Mouse (Mus musculus) lung, embryonic 15.5 days (tissue): ENCODE results near the gene Cd3g. TPM values are rescaled to one million over a fixed set of nuclear protein-coding genes. Genes with fewer than 3 reads are reported as not detected.

Experiments used
- ATAC-seq: fragments of 200-750 bp; cut with Nextera tagmentation; 2 replicates; pipeline ENCODE4 v1.8.0; 2017; ENCODE audit warnings: moderate number of reproducible peaks, borderline replicate concordance; ENCODE audit not compliant: low FRiP score, low TSS enrichment; ENCODE audit errors: extremely low read depth
- H3K27ac ChIP-seq: fragments of 300-500 bp; sonication (generic); 2 replicates; pipeline ENCODE4 v1.5.1; 2015; ENCODE audit warnings: moderate library complexity, mild to moderate bottlenecking, inconsistent platforms
- H3K27me3 ChIP-seq: fragments of 300-500 bp; sonication (generic); 2 replicates; pipeline ENCODE4 v1.6.1; 2015; ENCODE audit warnings: inconsistent platforms
- H3K36me3 ChIP-seq: fragments of 300-500 bp; sonication (generic); 2 replicates; pipeline ENCODE4 v1.6.1; 2015; ENCODE audit warnings: inconsistent platforms
- H3K4me1 ChIP-seq: fragments of 300-500 bp; sonication (generic); 2 replicates; pipeline ENCODE4 v1.6.1; 2015; ENCODE audit warnings: inconsistent platforms
- H3K4me2 ChIP-seq: fragments of 300-500 bp; sonication (generic); 2 replicates; pipeline ENCODE4 v1.6.1; 2015; ENCODE audit warnings: inconsistent platforms, mild to moderate bottlenecking, moderate library complexity
- H3K4me3 ChIP-seq: fragments of 300-500 bp; sonication (generic); 2 replicates; pipeline ENCODE4 v1.5.1; 2015; ENCODE audit warnings: mild to moderate bottlenecking, inconsistent platforms
- H3K9ac ChIP-seq: fragments of 300-500 bp; sonication (generic); 2 replicates; pipeline ENCODE4 v1.6.1; 2015; ENCODE audit warnings: inconsistent platforms
- H3K9me3 ChIP-seq: fragments of 300-500 bp; sonication (generic); 2 replicates; pipeline ENCODE4 v1.6.1; 2016; ENCODE audit warnings: inconsistent platforms
- WGBS: fragments of 180-500 bp; shearing (Covaris S2); methylation state at CpG from one replicate; pipeline ENCODE4 v1.1.7; 2015; 5-methylcytosine and 5-hydroxymethylcytosine counted together
- polyA plus RNA-seq: library from polyadenylated mRNA; unstranded; fragments of >200 nt; fragmentation: Nextera tagmentation; extraction: Ambion mirVana; gene quantifications from 2 replicates; pipeline ENCODE4 v1.2.1, GENCODE M21; 2015

Cd3g gene
- polyA plus RNA-seq: 4.3 and 20.4 TPM in 2 replicates

- H3K4me1 ChIP-seq: no peaks in the 10 kb centered on the region
- ATAC-seq: no peak
- no peak within 1 kb of the TSS for H3K4me3 ChIP-seq
- no peaks in the 10 kb centered on the region for H3K27me3 ChIP-seq
- H3K9me3 ChIP-seq: no peaks in the 10 kb centered on the region
- 63% methylated on average over 3 of the region's 3 CpGs for WGBS
- H3K36me3 ChIP-seq: no peaks in the 10 kb centered on the region
- no peak within 1 kb of the TSS for H3K9ac ChIP-seq
- H3K4me2 ChIP-seq: no peak within 1 kb of the TSS
- no peak within 1 kb of the TSS for H3K27ac ChIP-seq
Measured at GRCm38 (mm10) chr9:44980242-44980641, at the start of gene Cd3g. TSS of gene Cd3g (minus strand) at chr9:44980431.

- no peak overlapping the region for H3K27ac ChIP-seq
- 54% methylated on average over 8 of the region's 8 CpGs for WGBS
- no peak for ATAC-seq
- no peaks in the 10 kb centered on the region for H3K4me1 ChIP-seq
- no peaks in the 10 kb centered on the region for H3K36me3 ChIP-seq
- H3K27me3 ChIP-seq: no peaks in the 10 kb centered on the region
- no peak overlapping the region for H3K4me2 ChIP-seq
- no peaks in the 10 kb centered on the region for H3K9me3 ChIP-seq
- H3K4me3 ChIP-seq: no peak overlapping the region
- H3K9ac ChIP-seq: no peak overlapping the region
Measured at GRCm38 (mm10) chr9:45027376-45027775, 47.1 kb upstream of the Cd3g start.

GRCm38 (mm10) chr9:45024187-45024586, 44.0 kb upstream of the Cd3g start:
- Histone ChIP-seq H3K4me3 (no peak overlapping the region), H3K27ac (no peak overlapping the region), H3K9me3 (no peaks in the 10 kb centered on the region), H3K36me3 (no peaks in the 10 kb centered on the region), H3K27me3 (no peaks in the 10 kb centered on the region), H3K4me2 (no peak overlapping the region), H3K9ac (no peak overlapping the region), H3K4me1 (no peaks in the 10 kb centered on the region)
- no peak for ATAC-seq
- 55% methylated on average over 2 of the region's 2 CpGs for WGBS

DNA sequence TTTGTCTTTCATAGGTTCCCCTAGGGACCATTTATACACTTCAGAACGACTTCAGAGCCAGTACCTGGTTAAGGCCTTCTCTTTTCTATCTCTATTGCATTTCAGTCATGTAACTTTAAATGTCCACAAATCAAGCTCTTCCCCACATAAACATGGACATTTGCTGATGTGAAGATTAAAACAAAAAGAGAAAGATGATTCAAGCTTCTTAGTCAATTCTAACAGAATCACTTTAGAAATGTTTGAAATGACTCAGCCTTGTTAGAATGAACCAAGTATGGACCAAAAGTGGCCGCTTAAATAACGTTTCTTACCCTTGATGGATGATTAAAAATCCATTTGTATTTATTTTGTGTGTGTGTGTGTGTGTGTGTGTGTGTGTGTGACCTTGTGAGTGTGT, 43.4 kb upstream of the Cd3g start:
- no peaks in the 10 kb centered on the region for H3K27me3 ChIP-seq
- WGBS: 64% methylated on average over 3 of the region's 3 CpGs
- H3K27ac ChIP-seq: no peak overlapping the region
- no peaks in the 10 kb centered on the region for H3K36me3 ChIP-seq
- no peak overlapping the region for H3K4me3 ChIP-seq
- no peaks in the 10 kb centered on the region for H3K9me3 ChIP-seq
- no peak overlapping the region for H3K4me2 ChIP-seq
- H3K4me1 ChIP-seq: no peaks in the 10 kb centered on the region
- no peak for ATAC-seq
- no peak overlapping the region for H3K9ac ChIP-seq

DNA sequence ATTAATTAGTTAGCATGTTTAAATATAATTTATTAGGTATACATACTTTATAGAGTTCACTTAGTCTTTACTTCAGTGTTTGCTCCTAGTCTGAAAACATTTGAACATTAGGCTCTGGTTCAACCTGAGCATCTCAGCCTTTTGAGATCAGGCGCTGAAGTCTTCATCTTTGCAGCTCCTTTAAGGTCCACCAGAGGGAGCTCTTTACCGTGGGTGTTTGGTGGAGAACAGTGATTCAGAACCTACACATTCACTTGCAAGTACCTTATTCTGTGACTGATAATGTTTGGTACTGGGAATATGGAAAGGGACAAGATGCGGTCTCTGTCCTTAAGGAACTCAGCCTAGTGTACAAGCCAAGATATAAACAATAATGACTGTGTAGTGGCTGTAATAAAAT, 42.6 kb upstream of the Cd3g start:
- H3K27ac ChIP-seq: no peak overlapping the region

GRCm38 (mm10) chr9:45018031-45018430, 37.8 kb upstream of the Cd3g start:
- Histone ChIP-seq H3K9me3 (no peaks in the 10 kb centered on the region), H3K27ac (no peak overlapping the region), H3K9ac (no peak overlapping the region), H3K36me3 (no peaks in the 10 kb centered on the region), H3K27me3 (no peaks in the 10 kb centered on the region), H3K4me2 (no peak overlapping the region), H3K4me1 (no peaks in the 10 kb centered on the region), H3K4me3 (no peak overlapping the region)
- WGBS: 78% methylated on average over 11 of the region's 11 CpGs
- ATAC-seq: no peak

More for the DNA sequence above, 42.6 kb upstream of the Cd3g start:
- no peaks in the 10 kb centered on the region for H3K36me3 ChIP-seq
- no peak overlapping the region for H3K4me2 ChIP-seq
- H3K4me1 ChIP-seq: no peaks in the 10 kb centered on the region
- H3K9ac ChIP-seq: no peak overlapping the region
- H3K4me3 ChIP-seq: no peak overlapping the region
- H3K27me3 ChIP-seq: no peaks in the 10 kb centered on the region
- ATAC-seq: no peak
- no peaks in the 10 kb centered on the region for H3K9me3 ChIP-seq
- 12% methylated on average over 3 of the region's 3 CpGs for WGBS

- Histone ChIP-seq H3K27ac (no peak overlapping the region), H3K36me3 (no peaks in the 10 kb centered on the region), H3K9ac (no peak overlapping the region), H3K4me1 (no peaks in the 10 kb centered on the region), H3K4me2 (no peak overlapping the region), H3K27me3 (no peaks in the 10 kb centered on the region), H3K4me3 (no peak overlapping the region), H3K9me3 (no peaks in the 10 kb centered on the region)
- 69% methylated on average over 3 of the region's 3 CpGs for WGBS
- no peak for ATAC-seq
Measured at GRCm38 (mm10) chr9:45015841-45016240, 35.6 kb upstream of the Cd3g start.

DNA sequence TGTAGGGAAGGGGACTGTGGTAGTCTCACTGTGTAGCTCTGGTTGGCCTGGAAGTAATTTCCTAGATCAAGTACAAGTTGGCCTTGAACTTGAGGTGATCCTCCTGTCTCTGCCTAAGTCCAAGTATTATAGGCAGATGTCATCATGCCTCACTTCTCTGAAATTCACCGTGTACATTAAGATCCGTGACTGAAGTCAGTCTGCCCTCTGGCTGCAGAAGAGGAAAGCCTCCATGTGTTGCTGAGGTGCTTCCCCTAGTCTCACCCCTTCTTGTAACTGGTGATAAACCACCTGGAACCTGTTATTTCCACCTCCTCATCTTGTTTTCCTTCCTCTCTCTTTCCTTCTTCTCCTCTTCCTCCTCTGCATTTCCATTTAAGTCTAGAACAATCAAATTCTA, 34.6 kb upstream of the Cd3g start:
- no peak overlapping the region for H3K4me3 ChIP-seq
- H3K9me3 ChIP-seq: no peaks in the 10 kb centered on the region
- H3K9ac ChIP-seq: no peak overlapping the region
- no peaks in the 10 kb centered on the region for H3K36me3 ChIP-seq
- no peak overlapping the region for H3K4me2 ChIP-seq
- H3K4me1 ChIP-seq: no peaks in the 10 kb centered on the region
- no peaks in the 10 kb centered on the region for H3K27me3 ChIP-seq
- WGBS: 22% methylated on average over 2 of the region's 2 CpGs
- no peak for ATAC-seq
- no peak overlapping the region for H3K27ac ChIP-seq

DNA sequence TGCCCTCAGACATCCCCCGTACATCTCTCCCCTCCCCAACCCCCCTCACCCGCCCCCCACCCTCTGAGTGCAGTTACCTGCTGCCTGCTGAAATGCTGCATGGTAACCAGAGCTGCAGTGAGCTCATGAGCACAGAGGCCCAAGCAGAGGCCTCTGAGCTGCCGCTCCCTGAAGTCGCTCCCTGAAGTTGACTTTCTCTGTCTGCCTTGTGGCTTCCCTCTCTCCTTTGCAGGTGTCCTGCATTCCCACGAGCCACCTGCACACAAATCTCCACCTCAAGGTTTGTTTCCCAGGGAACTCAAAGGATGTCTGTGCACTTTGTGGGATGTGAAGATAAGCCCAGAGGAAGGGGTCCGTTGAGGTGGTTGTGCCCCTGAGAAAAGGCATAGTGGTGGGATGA, 31.1 kb upstream of the Cd3g start:
- Histone ChIP-seq H3K4me1 (no peaks in the 10 kb centered on the region), H3K36me3 (no peaks in the 10 kb centered on the region), H3K4me3 (no peak overlapping the region), H3K4me2 (no peak overlapping the region), H3K9ac (no peak overlapping the region), H3K27ac (no peak overlapping the region), H3K27me3 (no peaks in the 10 kb centered on the region), H3K9me3 (no peaks in the 10 kb centered on the region)
- no peak for ATAC-seq
- WGBS: 33% methylated on average over 6 of the region's 6 CpGs

DNA sequence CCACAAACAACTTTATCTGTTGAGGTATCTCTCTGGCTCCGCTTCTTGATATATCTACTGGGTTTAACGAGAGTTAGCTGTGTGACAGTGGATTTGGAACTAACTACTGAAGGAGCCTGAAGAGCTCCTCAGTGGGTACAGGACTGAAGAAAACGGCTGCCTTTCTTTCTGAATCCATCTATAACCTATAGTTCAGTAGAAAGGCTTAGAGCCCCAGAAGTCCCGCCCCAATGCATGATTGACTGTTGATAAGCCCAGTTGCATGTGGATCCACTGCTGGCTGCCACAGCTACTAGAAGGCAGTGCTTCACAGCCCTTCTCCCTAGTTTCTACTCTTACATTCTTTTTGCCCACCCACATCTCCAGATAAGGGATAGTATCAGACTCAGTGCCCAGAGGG, 30.2 kb upstream of the Cd3g start:
- ATAC-seq: no peak
- no peak overlapping the region for H3K4me2 ChIP-seq
- H3K9me3 ChIP-seq: no peaks in the 10 kb centered on the region
- WGBS: 61% methylated on average over 4 of the region's 4 CpGs
- no peaks in the 10 kb centered on the region for H3K4me1 ChIP-seq
- no peaks in the 10 kb centered on the region for H3K27me3 ChIP-seq
- no peak overlapping the region for H3K9ac ChIP-seq
- H3K4me3 ChIP-seq: no peak overlapping the region
- no peaks in the 10 kb centered on the region for H3K36me3 ChIP-seq
- no peak overlapping the region for H3K27ac ChIP-seq

GRCm38 (mm10) chr9:45009180-45010078, 29.2 kb upstream of the Cd3g start, which contains the start of gene Cd3e:
TSS of gene Cd3e (minus strand) at chr9:45009627.
- H3K36me3 ChIP-seq: no peaks in the 10 kb centered on the region
- H3K9ac ChIP-seq: no peak within 1 kb of the TSS
- H3K4me3 ChIP-seq: no peak within 1 kb of the TSS
- WGBS: 81% methylated on average over 19 of the region's 19 CpGs
- H3K27me3 ChIP-seq: no peaks in the 10 kb centered on the region
- ATAC-seq: no peak
- no peak within 1 kb of the TSS for H3K27ac ChIP-seq
- H3K4me2 ChIP-seq: no peak within 1 kb of the TSS
- no peaks in the 10 kb centered on the region for H3K4me1 ChIP-seq
- no peaks in the 10 kb centered on the region for H3K9me3 ChIP-seq

- Histone ChIP-seq H3K9me3 (no peaks in the 10 kb centered on the region), H3K9ac (no peak overlapping the region), H3K4me3 (no peak overlapping the region), H3K36me3 (no peaks in the 10 kb centered on the region), H3K27ac (no peak overlapping the region), H3K4me1 (no peaks in the 10 kb centered on the region), H3K27me3 (no peaks in the 10 kb centered on the region), H3K4me2 (no peak overlapping the region)
- ATAC-seq: no peak
- 75% methylated on average over 4 of the region's 4 CpGs for WGBS
Measured at GRCm38 (mm10) chr9:45008342-45008741, 28.1 kb upstream of the Cd3g start.
